Mouse (Mus musculus): ENCODE results near the gene Adamts20. TPM values are rescaled to one million over a fixed set of nuclear protein-coding genes. Genes with fewer than 3 reads are reported as not detected.

The Adamts20 gene
- polyA plus RNA-seq, 1 experiment from 2014 or later = 3.1 TPM

GRCm38 (mm10) chr15:94254091-94254860, 210.9 kb downstream of the Adamts20 start:
- H3K27ac ChIP-seq (replicated peaks) = no peak overlapping the region
- no peaks in the 10 kb centered on the region for H3K27me3 ChIP-seq (replicated peaks; ENCODE audit: low read depth, poor library complexity, severe bottlenecking)
- no peak overlapping the region for H3K4me3 ChIP-seq
- H3K4me1 ChIP-seq = 0 out of 2 replicates have a peak, but pooled peaks cover 4% of the 10 kb centered on the region
- WGBS = 86% methylated on average over 14 of the region's 14 CpGs
- DNase-seq (ENCODE audit: low spot score) = no peak
- H3K36me3 ChIP-seq (replicated peaks) = no peaks in the 10 kb centered on the region
- no peaks in the 10 kb centered on the region for H3K9me3 ChIP-seq

- 63% methylated on average over 13 of the region's 13 CpGs for WGBS
- no peaks in the 10 kb centered on the region for H3K36me3 ChIP-seq (replicated peaks)
- DNase-seq (ENCODE audit: low spot score) = peak; percentile 25
- no peaks in the 10 kb centered on the region for H3K9me3 ChIP-seq
- peaks cover 9% of the 10 kb centered on the region for H3K4me1 ChIP-seq
- H3K27ac ChIP-seq (replicated peaks) = no peak overlapping the region
- H3K4me3 ChIP-seq = no peak overlapping the region
- H3K27me3 ChIP-seq (replicated peaks; ENCODE audit: low read depth, poor library complexity, severe bottlenecking) = no peaks in the 10 kb centered on the region
Observed at GRCm38 (mm10) chr15:94252962-94253712, 212.1 kb downstream of the Adamts20 start.

- no peak for DNase-seq (ENCODE audit: low spot score)
- Histone ChIP-seq H3K27me3 (replicated peaks; ENCODE audit: low read depth, poor library complexity, severe bottlenecking) (no peaks in the 10 kb centered on the region), H3K4me3 (no peak overlapping the region), H3K9me3 (no peaks in the 10 kb centered on the region), H3K27ac (replicated peaks) (no peak overlapping the region), H3K4me1 (peaks cover 9% of the 10 kb centered on the region), H3K36me3 (replicated peaks) (no peaks in the 10 kb centered on the region)
- 86% methylated on average over 8 of the region's 8 CpGs for WGBS
Observed at GRCm38 (mm10) chr15:94249766-94250165, 215.5 kb downstream of the Adamts20 start.

GRCm38 (mm10) chr15:94248386-94248785, 216.8 kb downstream of the Adamts20 start:
- DNase-seq (ENCODE audit: low spot score) = peak; percentile 9
- 52% methylated on average over 6 of the region's 6 CpGs for WGBS
- H3K4me3 ChIP-seq = no peak overlapping the region
- H3K4me1 ChIP-seq = peaks cover 9% of the 10 kb centered on the region
- H3K27me3 ChIP-seq (replicated peaks; ENCODE audit: low read depth, poor library complexity, severe bottlenecking) = no peaks in the 10 kb centered on the region
- no peak overlapping the region for H3K27ac ChIP-seq (replicated peaks)
- no peaks in the 10 kb centered on the region for H3K9me3 ChIP-seq
- no peaks in the 10 kb centered on the region for H3K36me3 ChIP-seq (replicated peaks)

- no peaks in the 10 kb centered on the region for H3K36me3 ChIP-seq (replicated peaks)
- H3K27me3 ChIP-seq (replicated peaks; ENCODE audit: low read depth, poor library complexity, severe bottlenecking) = no peaks in the 10 kb centered on the region
- H3K4me1 ChIP-seq = peaks cover 4% of the 10 kb centered on the region
- WGBS = 87% methylated on average over 5 of the region's 5 CpGs
- no peaks in the 10 kb centered on the region for H3K9me3 ChIP-seq
- H3K4me3 ChIP-seq = no peak overlapping the region
- H3K27ac ChIP-seq (replicated peaks) = no peak overlapping the region
- DNase-seq (ENCODE audit: low spot score) = no peak
Observed at GRCm38 (mm10) chr15:94246669-94247068, 218.5 kb downstream of the Adamts20 start.

GRCm38 (mm10) chr15:94244336-94244735, 220.9 kb downstream of the Adamts20 start:
- Histone ChIP-seq H3K4me3 (no peak overlapping the region), H3K27me3 (replicated peaks; ENCODE audit: low read depth, poor library complexity, severe bottlenecking) (no peaks in the 10 kb centered on the region), H3K36me3 (replicated peaks) (no peaks in the 10 kb centered on the region), H3K27ac (replicated peaks) (no peak overlapping the region), H3K9me3 (no peaks in the 10 kb centered on the region), H3K4me1 (peaks cover 4% of the 10 kb centered on the region)
- WGBS = 70% methylated on average over 2 of the region's 2 CpGs
- no peak for DNase-seq (ENCODE audit: low spot score)

GRCm38 (mm10) chr15:94242133-94242532, 223.1 kb downstream of the Adamts20 start:
- 94% methylated on average over 1 of the region's 1 CpGs for WGBS
- DNase-seq (ENCODE audit: low spot score) = no peak
- H3K36me3 ChIP-seq (replicated peaks) = no peaks in the 10 kb centered on the region
- H3K4me3 ChIP-seq = no peak overlapping the region
- H3K9me3 ChIP-seq = no peaks in the 10 kb centered on the region
- H3K27ac ChIP-seq (replicated peaks) = no peak overlapping the region
- no peaks in the 10 kb centered on the region for H3K27me3 ChIP-seq (replicated peaks; ENCODE audit: low read depth, poor library complexity, severe bottlenecking)
- H3K4me1 ChIP-seq = no peaks in the 10 kb centered on the region

- Histone ChIP-seq H3K4me3 (no peak overlapping the region), H3K27me3 (replicated peaks; ENCODE audit: low read depth, poor library complexity, severe bottlenecking) (no peaks in the 10 kb centered on the region), H3K36me3 (replicated peaks) (no peaks in the 10 kb centered on the region), H3K27ac (replicated peaks) (no peak overlapping the region), H3K4me1 (no peaks in the 10 kb centered on the region), H3K9me3 (no peaks in the 10 kb centered on the region)
- WGBS = 82% methylated on average over 4 of the region's 4 CpGs
- no peak for DNase-seq (ENCODE audit: low spot score)
Observed at GRCm38 (mm10) chr15:94239637-94240036, 225.6 kb downstream of the Adamts20 start.

GRCm38 (mm10) chr15:94239127-94239526, 226.1 kb downstream of the Adamts20 start:
- H3K36me3 ChIP-seq (replicated peaks) = no peaks in the 10 kb centered on the region
- WGBS = 75% methylated on average over 6 of the region's 6 CpGs

GRCm38 (mm10) chr15:94238058-94238876, 227.0 kb downstream of the Adamts20 start:
- DNase-seq (ENCODE audit: low spot score) = no peak
- Histone ChIP-seq H3K27me3 (replicated peaks; ENCODE audit: low read depth, poor library complexity, severe bottlenecking) (no peaks in the 10 kb centered on the region), H3K4me3 (no peak overlapping the region), H3K9me3 (no peaks in the 10 kb centered on the region), H3K27ac (replicated peaks) (no peak overlapping the region), H3K36me3 (replicated peaks) (no peaks in the 10 kb centered on the region), H3K4me1 (no peaks in the 10 kb centered on the region)
- 83% methylated on average over 14 of the region's 14 CpGs for WGBS

More at GRCm38 (mm10) chr15:94239127-94239526, 226.1 kb downstream of the Adamts20 start:
- no peaks in the 10 kb centered on the region for H3K9me3 ChIP-seq
- H3K4me3 ChIP-seq = no peak overlapping the region
- DNase-seq (ENCODE audit: low spot score) = no peak
- no peaks in the 10 kb centered on the region for H3K27me3 ChIP-seq (replicated peaks; ENCODE audit: low read depth, poor library complexity, severe bottlenecking)
- no peaks in the 10 kb centered on the region for H3K4me1 ChIP-seq
- no peak overlapping the region for H3K27ac ChIP-seq (replicated peaks)

GRCm38 (mm10) chr15:94236726-94237125, 228.5 kb downstream of the Adamts20 start:
- H3K27ac ChIP-seq (replicated peaks) = no peak overlapping the region
- 90% methylated on average over 2 of the region's 2 CpGs for WGBS
- H3K4me1 ChIP-seq = no peaks in the 10 kb centered on the region
- no peaks in the 10 kb centered on the region for H3K36me3 ChIP-seq (replicated peaks)
- H3K9me3 ChIP-seq = no peaks in the 10 kb centered on the region
- no peak overlapping the region for H3K4me3 ChIP-seq
- no peak for DNase-seq (ENCODE audit: low spot score)
- H3K27me3 ChIP-seq (replicated peaks; ENCODE audit: low read depth, poor library complexity, severe bottlenecking) = no peaks in the 10 kb centered on the region

- Histone ChIP-seq H3K27ac (replicated peaks) (no peak overlapping the region), H3K27me3 (replicated peaks; ENCODE audit: low read depth, poor library complexity, severe bottlenecking) (no peaks in the 10 kb centered on the region), H3K36me3 (replicated peaks) (no peaks in the 10 kb centered on the region), H3K4me3 (no peak overlapping the region), H3K4me1 (no peaks in the 10 kb centered on the region), H3K9me3 (no peaks in the 10 kb centered on the region)
- 89% methylated on average over 3 of the region's 3 CpGs for WGBS
- no peak for DNase-seq (ENCODE audit: low spot score)
Observed at GRCm38 (mm10) chr15:94236121-94236520, 229.1 kb downstream of the Adamts20 start.

Measured in embryonic facial prominence, embryonic 10.5 days (tissue).